Comparison of ENCODE assay signal across 19 mouse cellular contexts in genomic region chr19:17606510-17606909, GRCm38 (mm10).
DNase-seq lines count a peak whose midpoint lies in the region; ATAC-seq and TF ChIP-seq lines count a peak whose summit lies in the region.
"Had no signal": no experiment of that assay in that cellular context is flagged by ENCODE, and none has a peak within 500 bp of the region (broad histone marks: within the 10 kb centered on the region; RNA-seq: fewer than 3 reads in every experiment).

No protein-coding gene starts in this region.

- no peak overlapping the region for H3K9ac ChIP-seq in forebrain, embryonic 14.5 days (ENCODE audit: low read length)
- no peak overlapping the region for H3K9ac ChIP-seq in forebrain, embryonic 15.5 days (replicated peaks)
- no peak overlapping the region for H3K9ac ChIP-seq in forebrain, postnatal 0 days
- H3K9ac ChIP-seq in forebrain, embryonic 11.5 days (ENCODE audit: low read length) = no peak overlapping the region
- no peak overlapping the region for H3K9ac ChIP-seq in lung, embryonic 16.5 days (ENCODE audit: low read length)
- no peak overlapping the region for H3K9ac ChIP-seq in embryonic facial prominence, embryonic 15.5 days
- H3K9ac ChIP-seq: embryonic facial prominence, embryonic 12.5 days; forebrain, embryonic 12.5 days had no signal

- TF ChIP-seq CTCF in forebrain, postnatal 0 days (IDR thresholded peaks at IDR 0.05; ENCODE audit: low read depth) = no peak

- no peaks in the 10 kb centered on the region for H3K4me1 ChIP-seq in forebrain, embryonic 14.5 days (ENCODE audit: control insufficient read depth, insufficient read depth, low read length)
- H3K4me1 ChIP-seq in forebrain, embryonic 15.5 days = no peaks in the 10 kb centered on the region
- H3K4me1 ChIP-seq in forebrain, postnatal 0 days (ENCODE audit: insufficient read depth) = no peaks in the 10 kb centered on the region
- no peaks in the 10 kb centered on the region for H3K4me1 ChIP-seq in forebrain, embryonic 11.5 days (replicated peaks; ENCODE audit: control insufficient read depth, insufficient read depth, low read length)
- H3K4me1 ChIP-seq in lung, embryonic 16.5 days (replicated peaks; ENCODE audit: control insufficient read depth, insufficient read depth, low read length) = peaks cover 8% of the 10 kb centered on the region; the same call in 1 of the 2 replicates
- H3K4me1 ChIP-seq in embryonic facial prominence, embryonic 15.5 days = 0 out of 2 replicates have a peak, but pooled peaks cover 3% of the 10 kb centered on the region
- H3K4me1 ChIP-seq: embryonic facial prominence, embryonic 12.5 days; forebrain, embryonic 12.5 days had no signal

- peak; percentile 23; the same call in 1 of the 2 replicates for ATAC-seq in forebrain, embryonic 14.5 days
- ATAC-seq in forebrain, embryonic 15.5 days (replicated peaks) = no peak
- ATAC-seq in forebrain, postnatal 0 days = peak; percentile 54
- no peak for ATAC-seq in forebrain, embryonic 11.5 days (replicated peaks; ENCODE audit: low FRiP score)
- ATAC-seq in lung, embryonic 16.5 days (ENCODE audit: low read depth) = peak; percentile 15; the same call in 1 of the 2 replicates
- ATAC-seq in embryonic facial prominence, embryonic 15.5 days (ENCODE audit: insufficient number of reproducible peaks, low FRiP score, low TSS enrichment, low read depth) = no peak

- DNase-seq in forebrain, embryonic 14.5 days (ENCODE audit: low spot score) = peak; percentile 23
- DNase-seq in forebrain, postnatal 0 days = peak; percentile 54
- no peak for DNase-seq in forebrain, embryonic 11.5 days (ENCODE audit: low spot score)
- DNase-seq in lung, postnatal 36 days = no peak
- no peak for DNase-seq in kidney, adult 8-10 months
- DNase-seq: adrenal gland, adult 2 months; adrenal gland, postnatal 10 days; adrenal gland, postnatal 25 days; cerebellum, adult 11-12 months; cerebellum, adult 2 months; cerebellum, adult 9-11 months; cerebellum, postnatal 14 days; cerebellum, postnatal 36 days; embryo, embryonic 11 days had no signal

- H3K9me3 ChIP-seq in forebrain, embryonic 14.5 days (replicated peaks; ENCODE audit: control insufficient read depth, low read length) = no peaks in the 10 kb centered on the region
- no peaks in the 10 kb centered on the region for H3K9me3 ChIP-seq in forebrain, embryonic 15.5 days
- H3K9me3 ChIP-seq in forebrain, postnatal 0 days (ENCODE audit: low read length) = no peaks in the 10 kb centered on the region
- no peaks in the 10 kb centered on the region for H3K9me3 ChIP-seq in forebrain, embryonic 11.5 days (ENCODE audit: control insufficient read depth, low read length)
- no peaks in the 10 kb centered on the region for H3K9me3 ChIP-seq in lung, embryonic 16.5 days (ENCODE audit: control insufficient read depth, low read length)
- no peaks in the 10 kb centered on the region for H3K9me3 ChIP-seq in embryonic facial prominence, embryonic 15.5 days (replicated peaks)
- H3K9me3 ChIP-seq: embryonic facial prominence, embryonic 12.5 days; forebrain, embryonic 12.5 days had no signal

- H3K36me3 ChIP-seq in forebrain, embryonic 14.5 days (ENCODE audit: control insufficient read depth, insufficient read depth, low read length) = no peaks in the 10 kb centered on the region
- no peaks in the 10 kb centered on the region for H3K36me3 ChIP-seq in forebrain, embryonic 15.5 days
- H3K36me3 ChIP-seq in forebrain, postnatal 0 days (ENCODE audit: insufficient read depth) = no peaks in the 10 kb centered on the region
- H3K36me3 ChIP-seq in forebrain, embryonic 11.5 days (ENCODE audit: control insufficient read depth, insufficient read depth, low read length) = no peaks in the 10 kb centered on the region
- H3K36me3 ChIP-seq in lung, embryonic 16.5 days (ENCODE audit: control insufficient read depth, insufficient read depth, low read length) = no peaks in the 10 kb centered on the region
- no peaks in the 10 kb centered on the region for H3K36me3 ChIP-seq in embryonic facial prominence, embryonic 15.5 days
- H3K36me3 ChIP-seq: embryonic facial prominence, embryonic 12.5 days; forebrain, embryonic 12.5 days had no signal

- WGBS in forebrain, embryonic 14.5 days = 67% methylated on average over 1 of the region's 1 CpGs
- WGBS in forebrain, embryonic 15.5 days = 57% methylated on average over 1 of the region's 1 CpGs
- WGBS in forebrain, postnatal 0 days = 34% methylated on average over 1 of the region's 1 CpGs
- 63% methylated on average over 1 of the region's 1 CpGs for WGBS in forebrain, embryonic 11.5 days
- WGBS in lung, embryonic 16.5 days = 39% methylated on average over 1 of the region's 1 CpGs
- WGBS in embryonic facial prominence, embryonic 15.5 days = 59% methylated on average over 1 of the region's 1 CpGs

- no peak overlapping the region for H3K4me2 ChIP-seq in forebrain, embryonic 14.5 days (ENCODE audit: low read length)
- H3K4me2 ChIP-seq in forebrain, embryonic 15.5 days (replicated peaks) = no peak overlapping the region
- H3K4me2 ChIP-seq in forebrain, postnatal 0 days (ENCODE audit: low read depth) = no peak overlapping the region
- no peak overlapping the region for H3K4me2 ChIP-seq in forebrain, embryonic 11.5 days (ENCODE audit: low read depth, low read length, severe bottlenecking)
- H3K4me2 ChIP-seq in lung, embryonic 16.5 days (ENCODE audit: low read depth, low read length) = no peak overlapping the region
- no peak overlapping the region for H3K4me2 ChIP-seq in embryonic facial prominence, embryonic 15.5 days (replicated peaks)
- H3K4me2 ChIP-seq: embryonic facial prominence, embryonic 12.5 days; forebrain, embryonic 12.5 days had no signal

- no peak overlapping the region for H3K4me3 ChIP-seq in forebrain, embryonic 14.5 days (ENCODE audit: low read depth, low read length)
- no peak overlapping the region for H3K4me3 ChIP-seq in forebrain, embryonic 15.5 days
- H3K4me3 ChIP-seq in forebrain, postnatal 0 days (ENCODE audit: low read depth, low read length) = no peak overlapping the region
- no peak overlapping the region for H3K4me3 ChIP-seq in forebrain, embryonic 11.5 days (ENCODE audit: low read depth, low read length)
- H3K4me3 ChIP-seq in lung, embryonic 16.5 days (ENCODE audit: low read length) = no peak overlapping the region
- H3K4me3 ChIP-seq in embryonic facial prominence, embryonic 15.5 days (replicated peaks) = no peak overlapping the region
- H3K4me3 ChIP-seq: embryonic facial prominence, embryonic 12.5 days; forebrain, embryonic 12.5 days had no signal

- H3K27me3 ChIP-seq in forebrain, embryonic 14.5 days (replicated peaks; ENCODE audit: control insufficient read depth, insufficient read depth, low read length) = no peaks in the 10 kb centered on the region
- no peaks in the 10 kb centered on the region for H3K27me3 ChIP-seq in forebrain, embryonic 15.5 days
- H3K27me3 ChIP-seq in forebrain, postnatal 0 days (ENCODE audit: insufficient read depth, low read length) = no peaks in the 10 kb centered on the region
- H3K27me3 ChIP-seq in forebrain, embryonic 11.5 days (ENCODE audit: control insufficient read depth, insufficient read depth, low read length) = no peaks in the 10 kb centered on the region
- no peaks in the 10 kb centered on the region for H3K27me3 ChIP-seq in lung, embryonic 16.5 days (ENCODE audit: control insufficient read depth, insufficient read depth, low read depth, low read length)
- no peaks in the 10 kb centered on the region for H3K27me3 ChIP-seq in embryonic facial prominence, embryonic 15.5 days
- H3K27me3 ChIP-seq: embryonic facial prominence, embryonic 12.5 days; forebrain, embryonic 12.5 days had no signal

- H3K27ac ChIP-seq in forebrain, embryonic 14.5 days (ENCODE audit: low read depth, low read length) = no peak overlapping the region
- H3K27ac ChIP-seq in forebrain, embryonic 15.5 days (replicated peaks) = no peak overlapping the region
- H3K27ac ChIP-seq in forebrain, postnatal 0 days (ENCODE audit: low read depth, low read length) = no peak overlapping the region
- no peak overlapping the region for H3K27ac ChIP-seq in forebrain, embryonic 11.5 days (ENCODE audit: low read depth, low read length)
- H3K27ac ChIP-seq in lung, embryonic 16.5 days (ENCODE audit: low read length) = peak overlapping the region; percentile 27; the same call in 1 of the 2 replicates
- 0 out of 2 replicates have a peak overlapping the region, but pooled peaks have one; percentile 51 for H3K27ac ChIP-seq in embryonic facial prominence, embryonic 15.5 days (replicated peaks)
- H3K27ac ChIP-seq: embryonic facial prominence, embryonic 12.5 days; forebrain, embryonic 12.5 days had no signal

Comparison
In these comparisons a context has a peak if more than half of its experiments do, and no peak if none do; other contexts are left out.
1. ATAC-seq: peak in forebrain, embryonic 14.5 days (single experiment), forebrain, postnatal 0 days (single experiment) and lung, embryonic 16.5 days (single experiment); none in forebrain, embryonic 15.5 days (single experiment), forebrain, embryonic 11.5 days (single experiment) and embryonic facial prominence, embryonic 15.5 days (single experiment).
2. DNase-seq: peak in forebrain, embryonic 14.5 days (single experiment) and forebrain, postnatal 0 days (single experiment); none in forebrain, embryonic 11.5 days (single experiment), lung, postnatal 36 days (single experiment) and kidney, adult 8-10 months (0 of 2).
3. H3K27ac ChIP-seq: peak in lung, embryonic 16.5 days (single experiment) and embryonic facial prominence, embryonic 15.5 days (single experiment); none in forebrain, embryonic 14.5 days (single experiment), forebrain, embryonic 15.5 days (single experiment), forebrain, postnatal 0 days (single experiment) and forebrain, embryonic 11.5 days (single experiment).